Mouse (Mus musculus) retina, adult 2 months (tissue): ENCODE measurements around the gene Fbln2.

ENCODE experiments used
- DNase-seq: peaks from one replicate; pipeline ENCODE4 v3.0.0-alpha.2; 2012; ENCODE audit warnings: low read depth, low spot score

Fbln2 gene

GRCm38 (mm10) chr6:91192851-91193545 lies 19.3 kb upstream of the Fbln2 start:
- DNase-seq: no peak

- no peak for DNase-seq
Measured at GRCm38 (mm10) chr6:91198456-91198855, 13.8 kb upstream of the Fbln2 start.

GRCm38 (mm10) chr6:91200429-91201188 lies 11.6 kb upstream of the Fbln2 start:
- DNase-seq: no peak

- DNase-seq: no peak
Measured at GRCm38 (mm10) chr6:91201881-91202341, 10.3 kb upstream of the Fbln2 start.

GRCm38 (mm10) chr6:91202571-91202970 lies 9.7 kb upstream of the Fbln2 start:
- DNase-seq: no peak

GRCm38 (mm10) chr6:91205346-91205745 lies 6.9 kb upstream of the Fbln2 start:
- DNase-seq: no peak

- DNase-seq: no peak
Measured at GRCm38 (mm10) chr6:91205791-91206190, 6.5 kb upstream of the Fbln2 start.

- no peak for DNase-seq
Measured at GRCm38 (mm10) chr6:91207491-91207890, 4.8 kb upstream of the Fbln2 start.

- DNase-seq: no peak
Measured at GRCm38 (mm10) chr6:91209780-91210179, 2.5 kb upstream of the Fbln2 start.

- no peak for DNase-seq
Measured at GRCm38 (mm10) chr6:91210852-91211251, 1.4 kb upstream of the Fbln2 start.

- DNase-seq: no peak
Measured at GRCm38 (mm10) chr6:91212571-91212970, 316 bp downstream of the Fbln2 start.

GRCm38 (mm10) chr6:91213287-91214218 lies 1.3 kb downstream of the Fbln2 start:
- no peak for DNase-seq

- no peak for DNase-seq
Measured at GRCm38 (mm10) chr6:91215454-91215853, 3.2 kb downstream of the Fbln2 start.

GRCm38 (mm10) chr6:91218445-91218844 lies 6.2 kb downstream of the Fbln2 start:
- no peak for DNase-seq

- DNase-seq: no peak
Measured at GRCm38 (mm10) chr6:91218871-91219270, 6.6 kb downstream of the Fbln2 start.

- DNase-seq: no peak
Measured at GRCm38 (mm10) chr6:91220062-91220461, 7.8 kb downstream of the Fbln2 start.

GRCm38 (mm10) chr6:91221094-91221493 lies 8.8 kb downstream of the Fbln2 start:
- DNase-seq: no peak

- no peak for DNase-seq
Measured at GRCm38 (mm10) chr6:91222694-91223346, 10.6 kb downstream of the Fbln2 start.

GRCm38 (mm10) chr6:91224939-91225338 lies 12.7 kb downstream of the Fbln2 start:
- no peak for DNase-seq

- DNase-seq: no peak
Measured at GRCm38 (mm10) chr6:91225346-91225745, 13.1 kb downstream of the Fbln2 start.

GRCm38 (mm10) chr6:91226058-91226457 lies 13.8 kb downstream of the Fbln2 start:
- DNase-seq: no peak
